Mouse (Mus musculus): ENCODE results near the gene Preb.

GRCm38 (mm10) chr5:30934725-30935461 is 25.3 kb downstream of the Preb start:
- no peak for TF ChIP-seq CTCF (IDR thresholded peaks at IDR 0.05; ENCODE audit: extremely low read depth, insufficient read length, insufficient replicate concordance, low read depth, low read length)
- no peak for TF ChIP-seq POLR2A (IDR thresholded peaks at IDR 0.05; ENCODE audit: low read depth, low read length)
